ENCODE assay signal across 8 mouse cellular contexts in genomic region chr1:55239237-55239636, GRCm38 (mm10). TPM values are rescaled to one million over a fixed set of nuclear protein-coding genes. Genes with fewer than 3 reads are reported as not detected.
DNase-seq lines count a peak whose midpoint lies in the region; ATAC-seq and TF ChIP-seq lines count a peak whose summit lies in the region.

No protein-coding gene starts in this region.

- 0% methylated on average over 1 of the region's 1 CpGs for WGBS in cerebellum, adult 2 months
- 0% methylated on average over 1 of the region's 1 CpGs for WGBS in embryonic facial prominence, embryonic 12.5 days
- WGBS in hindbrain, embryonic 12.5 days = 4% methylated on average over 1 of the region's 1 CpGs

- peak; percentile 18; the same call in 1 of the 2 replicates for TF ChIP-seq CTCF in cerebellum, adult 2 months (IDR thresholded peaks at IDR 0.05; ENCODE audit: borderline replicate concordance, insufficient read depth, low read depth, low read length)
- TF ChIP-seq CTCF in E14TG2a.4 (conservative IDR thresholded peaks at IDR 0.05; ENCODE audit: low read length) = peak; percentile 81

- peaks cover 45% of the 10 kb centered on the region for H3K36me3 ChIP-seq in E14TG2a.4 (ENCODE audit: insufficient read depth, low read length)
- no peaks in the 10 kb centered on the region for H3K36me3 ChIP-seq in embryonic facial prominence, embryonic 12.5 days
- no peaks in the 10 kb centered on the region for H3K36me3 ChIP-seq in hindbrain, embryonic 12.5 days

- H3K4me2 ChIP-seq in embryonic facial prominence, embryonic 12.5 days (replicated peaks) = peak overlapping the region; percentile 79
- H3K4me2 ChIP-seq in hindbrain, embryonic 12.5 days (replicated peaks) = peak overlapping the region; percentile 89

- H3K27ac ChIP-seq in cerebellum, adult 2 months (ENCODE audit: insufficient read depth, low read length) = no peak overlapping the region
- no peak overlapping the region for H3K27ac ChIP-seq in embryonic facial prominence, embryonic 12.5 days
- no peak overlapping the region for H3K27ac ChIP-seq in hindbrain, embryonic 12.5 days

- H3K4me3 ChIP-seq in cerebellum, adult 2 months (replicated peaks; ENCODE audit: insufficient read depth, low read depth, low read length) = peak overlapping the region; percentile 24
- peak overlapping the region; percentile 94; the same call in 1 of the 2 replicates for H3K4me3 ChIP-seq in E14TG2a.4 (replicated peaks; ENCODE audit: low read length)
- H3K4me3 ChIP-seq in embryonic facial prominence, embryonic 12.5 days = peak overlapping the region; percentile 80; the same call in 1 of the 2 replicates
- H3K4me3 ChIP-seq in hindbrain, embryonic 12.5 days = peak overlapping the region; percentile 83

- H3K27me3 ChIP-seq in cerebellum, adult 2 months (ENCODE audit: control insufficient read depth, insufficient read depth, low read length) = no peaks in the 10 kb centered on the region
- peaks cover 11% of the 10 kb centered on the region for H3K27me3 ChIP-seq in E14TG2a.4 (ENCODE audit: insufficient read depth, low read length)
- no peaks in the 10 kb centered on the region for H3K27me3 ChIP-seq in embryonic facial prominence, embryonic 12.5 days
- H3K27me3 ChIP-seq in hindbrain, embryonic 12.5 days = no peaks in the 10 kb centered on the region

- peaks cover 4% of the 10 kb centered on the region; the same call in 1 of the 2 replicates for H3K4me1 ChIP-seq in cerebellum, adult 2 months (ENCODE audit: control insufficient read depth, insufficient read depth, low read length)
- peaks cover 37% of the 10 kb centered on the region for H3K4me1 ChIP-seq in E14TG2a.4 (replicated peaks; ENCODE audit: low read depth, low read length)
- peaks cover 19% of the 10 kb centered on the region for H3K4me1 ChIP-seq in embryonic facial prominence, embryonic 12.5 days
- H3K4me1 ChIP-seq in hindbrain, embryonic 12.5 days = peaks cover 35% of the 10 kb centered on the region

- peaks cover 3% of the 10 kb centered on the region; the same call in 1 of the 2 replicates for H3K9me3 ChIP-seq in E14TG2a.4 (ENCODE audit: low read length)
- no peaks in the 10 kb centered on the region for H3K9me3 ChIP-seq in embryonic facial prominence, embryonic 12.5 days
- no peaks in the 10 kb centered on the region for H3K9me3 ChIP-seq in hindbrain, embryonic 12.5 days (replicated peaks)

- DNase-seq in cerebellum, adult 2 months = peak in 1 of 2 experiments; percentile 51
- no peak for DNase-seq in cerebellum, adult 11 months
- peak; percentile 54 for DNase-seq in liver
- DNase-seq in layer of hippocampus, adult 11-12 months (ENCODE audit: low spot score) = no peak

- no peak for TF ChIP-seq POLR2A in cerebellum, adult 2 months (IDR thresholded peaks at IDR 0.05; ENCODE audit: borderline replicate concordance, insufficient read depth, low read length)

- H3K9ac ChIP-seq in embryonic facial prominence, embryonic 12.5 days = no peak overlapping the region
- H3K9ac ChIP-seq in hindbrain, embryonic 12.5 days = no peak overlapping the region

- no peak for ATAC-seq in embryonic facial prominence, embryonic 12.5 days (ENCODE audit: insufficient number of reproducible peaks, insufficient read depth, low FRiP score, low TSS enrichment)
- no peak for ATAC-seq in hindbrain, embryonic 12.5 days (ENCODE audit: low FRiP score)
- ATAC-seq in monocyte, adult 5-6 weeks (replicated peaks; ENCODE audit: insufficient number of reproducible peaks, low FRiP score, low TSS enrichment, poor library complexity, severe bottlenecking) = 0 out of 2 replicates have a peak, but pooled peaks have one; percentile 46

RNA-seq across cellular contexts. Expression of gene Mars2, which starts 2.3 kb away (rescaled TPM):
- polyA plus RNA-seq in cerebellum, adult 2 months (2012; rRNA removed) = 3.8 and 4.2 TPM in 2 replicates
- 2.8 and 3.1 TPM in 2 replicates for polyA plus RNA-seq in embryonic facial prominence, embryonic 12.5 days (2016; fragmentation: Nextera tagmentation; extraction: Ambion mirVana)
- 3.2 and 3.6 TPM in 2 replicates for polyA plus RNA-seq in hindbrain, embryonic 12.5 days (2016; fragmentation: Nextera tagmentation; extraction: Ambion mirVana)
- total RNA-seq in monocyte, adult 5-6 weeks (2017) = 3.7 to 7.5 TPM (median 5.2 TPM) in 3 replicates

RNA-seq across cellular contexts. Expression of gene Rftn2, which starts 12.7 kb away (rescaled TPM):
- polyA plus RNA-seq in cerebellum, adult 2 months (2012; rRNA removed) = 16.9 and 17.1 TPM in 2 replicates
- polyA plus RNA-seq in embryonic facial prominence, embryonic 12.5 days (2016; fragmentation: Nextera tagmentation; extraction: Ambion mirVana) = 26.1 and 27.9 TPM in 2 replicates
- 13.0 and 13.6 TPM in 2 replicates for polyA plus RNA-seq in hindbrain, embryonic 12.5 days (2016; fragmentation: Nextera tagmentation; extraction: Ambion mirVana)
- total RNA-seq in monocyte, adult 5-6 weeks (2017) = 1.4 to 3.1 TPM (median 2.7 TPM) in 3 replicates

Comparison
In these comparisons a context has a peak if more than half of its experiments do, and no peak if none do; other contexts are left out.
1. H3K4me3 ChIP-seq: peak in every context shown above with its lines; median percentile 94 in E14TG2a.4; 83 in hindbrain, embryonic 12.5 days; 80 in embryonic facial prominence, embryonic 12.5 days; 24 in cerebellum, adult 2 months.